Mouse (Mus musculus) intestine, embryonic 14.5 days (tissue): ENCODE measurements around the gene Ift43. TPM values are rescaled to one million over a fixed set of nuclear protein-coding genes. Genes with fewer than 3 reads are reported as not detected.

ENCODE experiments used
- ATAC-seq: fragments of 200-750 bp; cut with Nextera tagmentation; replicated peaks from 2 replicates; pipeline ENCODE4 v1.8.0; 2017; ENCODE audit warnings: low read depth, moderate number of reproducible peaks, moderate TSS enrichment, moderate library complexity; ENCODE audit not compliant: low FRiP score, low TSS enrichment
- DNase-seq: peaks from one replicate; pipeline ENCODE4 v3.0.0-alpha.2; 2018; ENCODE audit warnings: low spot score
- H3K27ac ChIP-seq: fragments of 300-500 bp; sonication (generic); 2 replicates; pipeline ENCODE4 v1.5.1; 2014; ENCODE audit warnings: low read depth, mild to moderate bottlenecking, control low read depth
- H3K27me3 ChIP-seq: fragments of 300-500 bp; sonication (generic); replicated peaks from 2 replicates; pipeline ENCODE4 v1.6.1; 2014; ENCODE audit warnings: low read length, control low read depth; ENCODE audit not compliant: control insufficient read depth, insufficient read depth
- H3K36me3 ChIP-seq: fragments of 300-500 bp; sonication (generic); 2 replicates; pipeline ENCODE4 v1.6.1; 2014; ENCODE audit warnings: low read length, control low read depth; ENCODE audit not compliant: control insufficient read depth, insufficient read depth
- H3K4me1 ChIP-seq: fragments of 300-500 bp; sonication (generic); replicated peaks from 2 replicates; pipeline ENCODE4 v1.6.1; 2014; ENCODE audit warnings: low read length, control low read depth, mixed read lengths; ENCODE audit not compliant: control insufficient read depth, insufficient read depth
- H3K4me2 ChIP-seq: fragments of 300-500 bp; sonication (generic); 2 replicates; pipeline ENCODE4 v1.6.1; 2014; ENCODE audit warnings: low read length
- H3K4me3 ChIP-seq: fragments of 300-500 bp; sonication (generic); 2 replicates; pipeline ENCODE4 v1.5.1; 2014; ENCODE audit warnings: low read depth, low read length, control low read depth, mixed read lengths
- H3K9ac ChIP-seq: fragments of 300-500 bp; sonication (generic); 2 replicates; pipeline ENCODE4 v1.6.1; 2014; ENCODE audit warnings: mild to moderate bottlenecking, low read length
- H3K9me3 ChIP-seq: fragments of 300-500 bp; sonication (generic); 2 replicates; pipeline ENCODE4 v1.6.1; 2016; ENCODE audit warnings: low read length, control low read depth; ENCODE audit not compliant: control insufficient read depth
- WGBS: fragments of 180-500 bp; shearing (Covaris S2); extraction: QIAGEN DNeasy Blood & Tissue Kit; methylation state at CpG from one replicate; pipeline ENCODE4 v1.1.7; 2014; 5-methylcytosine and 5-hydroxymethylcytosine counted together
- polyA plus RNA-seq: library from polyadenylated mRNA; unstranded; fragments of >200 nt; fragmentation: Nextera tagmentation; extraction: Ambion mirVana; gene quantifications from 2 replicates; pipeline ENCODE4 v1.2.1, GENCODE M21; 2014

The Ift43 gene
- polyA plus RNA-seq, 1 experiment from 2014 or later, result 81.5 TPM

DNA sequence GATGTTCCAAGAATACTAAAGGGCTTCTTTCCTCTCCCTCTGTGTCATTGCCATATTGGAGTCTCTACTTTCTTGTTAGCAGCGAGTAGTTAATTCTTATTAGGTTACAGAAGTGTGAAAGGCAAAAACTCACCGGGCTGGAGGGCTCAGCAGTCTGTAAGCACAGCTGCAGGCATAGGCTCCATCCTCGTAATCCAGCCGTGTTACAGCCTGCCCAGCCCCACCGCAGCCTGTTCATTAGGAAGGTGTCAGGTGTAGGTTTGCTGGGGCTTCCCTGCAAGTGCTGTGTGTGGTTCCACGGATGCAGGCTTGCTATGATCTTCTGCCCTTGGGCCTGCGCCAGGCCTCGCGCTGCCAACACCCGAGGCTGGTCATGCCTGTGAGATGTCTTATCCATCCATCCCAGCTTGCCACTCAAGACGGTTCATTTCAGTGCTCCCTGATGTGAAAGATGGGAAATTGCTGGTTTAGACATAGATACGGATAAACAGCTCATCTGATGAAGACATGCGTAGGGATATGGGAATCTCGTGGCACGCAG lies 34.0 kb downstream of the Ift43 start:
- H3K9me3 ChIP-seq, result no peaks in the 10 kb centered on the region
- H3K36me3 ChIP-seq, result no peaks in the 10 kb centered on the region; the same call in 1 of the 2 replicates
- WGBS, result 88% methylated on average over 15 of the region's 15 CpGs
- no peak overlapping the region for H3K27ac ChIP-seq
- no peak overlapping the region for H3K4me2 ChIP-seq
- no peaks in the 10 kb centered on the region for H3K27me3 ChIP-seq
- H3K9ac ChIP-seq, result no peak overlapping the region
- DNase-seq, result no peak
- ATAC-seq, result no peak
- no peak overlapping the region for H3K4me3 ChIP-seq
- no peaks in the 10 kb centered on the region for H3K4me1 ChIP-seq

DNA sequence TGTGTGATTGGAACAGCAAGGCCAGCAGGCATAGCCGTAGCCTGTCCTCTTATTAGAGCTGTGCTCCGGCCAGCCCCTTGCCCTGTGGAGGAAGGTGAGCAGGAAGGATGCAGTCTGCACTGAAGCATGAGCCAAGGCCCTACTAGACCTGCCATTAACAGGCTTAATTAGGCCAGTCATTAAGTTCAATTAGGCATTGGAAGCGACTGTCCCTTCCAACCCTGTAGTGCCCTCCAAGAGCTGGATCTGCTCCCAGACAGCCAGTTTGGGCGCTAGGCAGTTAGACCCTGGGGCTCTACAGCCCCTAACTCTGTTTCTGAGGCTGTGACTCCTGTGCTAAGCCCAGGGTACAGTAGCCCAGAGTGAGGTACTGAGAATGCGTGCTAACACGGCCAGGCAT lies 41.7 kb downstream of the Ift43 start:
- Histone ChIP-seq H3K9ac (no peak overlapping the region), H3K27me3 (no peaks in the 10 kb centered on the region), H3K4me1 (no peaks in the 10 kb centered on the region), H3K4me2 (no peak overlapping the region), H3K9me3 (no peaks in the 10 kb centered on the region), H3K27ac (no peak overlapping the region), H3K4me3 (no peak overlapping the region), H3K36me3 (no peaks in the 10 kb centered on the region)
- DNase-seq (no peak), ATAC-seq (no peak)
- WGBS, result 84% methylated on average over 6 of the region's 6 CpGs

GRCm38 (mm10) chr12:86128122-86128521 lies 45.8 kb downstream of the Ift43 start:
- Histone ChIP-seq H3K9me3 (no peaks in the 10 kb centered on the region), H3K27me3 (no peaks in the 10 kb centered on the region), H3K4me1 (no peaks in the 10 kb centered on the region), H3K27ac (no peak overlapping the region), H3K4me3 (no peak overlapping the region), H3K9ac (no peak overlapping the region), H3K36me3 (no peaks in the 10 kb centered on the region), H3K4me2 (no peak overlapping the region)
- no peak for ATAC-seq
- no peak for DNase-seq
- 32% methylated on average over 6 of the region's 6 CpGs for WGBS

- Histone ChIP-seq H3K4me1 (no peaks in the 10 kb centered on the region), H3K36me3 (no peaks in the 10 kb centered on the region), H3K4me3 (no peak overlapping the region), H3K9me3 (no peaks in the 10 kb centered on the region), H3K4me2 (no peak overlapping the region), H3K9ac (no peak overlapping the region), H3K27me3 (no peaks in the 10 kb centered on the region), H3K27ac (no peak overlapping the region)
- DNase-seq, result no peak
- WGBS, result 91% methylated on average over 8 of the region's 8 CpGs
- ATAC-seq, result no peak
These were observed 46.7 kb downstream of the Ift43 start for GRCm38 (mm10) chr12:86129005-86129404.

DNA sequence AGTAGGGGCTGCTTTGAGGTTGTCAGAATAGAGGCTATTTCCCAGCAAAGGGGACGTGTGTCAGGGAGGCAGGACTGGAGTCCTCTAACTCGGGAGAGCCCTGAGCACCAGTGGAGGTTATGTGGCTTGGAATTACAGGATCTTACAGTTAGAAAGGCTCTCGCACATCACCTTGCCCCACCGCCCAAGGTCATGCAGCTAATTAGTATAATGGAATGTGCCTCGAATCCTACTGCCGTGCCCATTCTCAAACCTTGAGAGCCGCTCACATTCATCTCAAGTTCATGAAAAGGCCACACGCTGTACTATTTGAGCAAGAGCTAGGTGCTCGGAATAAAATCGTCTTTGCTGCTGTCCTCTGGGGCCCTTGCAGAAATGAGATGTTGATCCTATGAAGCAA lies 47.4 kb downstream of the Ift43 start:
- no peaks in the 10 kb centered on the region for H3K4me1 ChIP-seq
- no peaks in the 10 kb centered on the region for H3K27me3 ChIP-seq
- no peaks in the 10 kb centered on the region for H3K36me3 ChIP-seq
- no peak overlapping the region for H3K4me3 ChIP-seq
- DNase-seq, result no peak
- ATAC-seq, result no peak
- H3K4me2 ChIP-seq, result no peak overlapping the region
- no peak overlapping the region for H3K27ac ChIP-seq
- H3K9ac ChIP-seq, result no peak overlapping the region
- no peaks in the 10 kb centered on the region for H3K9me3 ChIP-seq
- 67% methylated on average over 10 of the region's 10 CpGs for WGBS

- H3K9me3 ChIP-seq, result no peaks in the 10 kb centered on the region
- H3K27me3 ChIP-seq, result no peaks in the 10 kb centered on the region
- no peak overlapping the region for H3K9ac ChIP-seq
- no peak overlapping the region for H3K4me3 ChIP-seq
- H3K4me2 ChIP-seq, result no peak overlapping the region
- no peaks in the 10 kb centered on the region for H3K36me3 ChIP-seq
- H3K27ac ChIP-seq, result no peak overlapping the region
- 30% methylated on average over 2 of the region's 2 CpGs for WGBS
- ATAC-seq (no peak), DNase-seq (peak; percentile 74)
- H3K4me1 ChIP-seq, result no peaks in the 10 kb centered on the region
These were observed 50.5 kb downstream of the Ift43 start for GRCm38 (mm10) chr12:86132799-86133198.

DNA sequence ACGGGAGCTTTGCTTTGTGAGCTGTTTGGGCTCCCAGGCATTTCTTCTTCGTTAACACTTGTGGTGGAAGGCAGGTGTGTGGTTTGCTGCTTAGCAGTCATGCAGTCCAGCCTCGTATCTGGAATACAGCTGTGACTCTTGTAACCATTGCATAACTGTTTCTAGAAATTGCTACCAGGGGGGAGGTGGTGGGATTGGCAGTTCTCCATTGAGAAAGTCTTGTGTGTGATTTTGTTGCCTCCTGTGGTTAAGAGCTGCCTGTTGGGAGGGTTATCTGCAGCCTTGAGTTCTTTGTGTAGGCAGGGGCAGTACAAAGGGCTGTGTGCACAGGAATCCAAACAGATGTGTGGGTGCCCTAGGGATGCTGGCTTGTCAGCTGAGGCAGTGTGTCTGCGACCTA lies 53.4 kb downstream of the Ift43 start:
- no peak overlapping the region for H3K4me2 ChIP-seq
- WGBS, result 91% methylated on average over 4 of the region's 4 CpGs
- no peaks in the 10 kb centered on the region for H3K36me3 ChIP-seq
- no peak overlapping the region for H3K4me3 ChIP-seq
- DNase-seq (no peak), ATAC-seq (no peak)
- H3K4me1 ChIP-seq, result no peaks in the 10 kb centered on the region
- no peaks in the 10 kb centered on the region for H3K27me3 ChIP-seq
- no peak overlapping the region for H3K27ac ChIP-seq
- H3K9ac ChIP-seq, result no peak overlapping the region
- H3K9me3 ChIP-seq, result no peaks in the 10 kb centered on the region

DNA sequence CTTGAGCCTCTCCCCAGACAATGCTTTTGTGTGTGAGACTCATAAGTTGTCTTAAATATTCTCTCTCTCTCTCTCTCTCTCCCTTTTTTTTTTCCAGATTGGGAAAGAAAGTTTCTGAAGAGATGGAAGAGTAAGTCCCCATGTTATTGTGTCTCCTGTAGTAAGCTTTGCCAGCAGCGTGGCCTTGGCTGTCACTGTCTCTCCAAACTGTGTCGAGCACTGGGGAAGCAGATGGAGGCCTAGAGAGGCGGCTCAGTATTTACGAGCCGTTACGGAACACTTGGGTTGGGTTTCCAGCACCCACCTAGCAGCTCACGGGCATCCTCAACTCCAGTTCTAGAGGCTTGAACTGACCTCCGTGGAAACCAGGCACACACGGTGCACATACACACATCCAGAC lies 56.4 kb downstream of the Ift43 start:
- no peak overlapping the region for H3K4me3 ChIP-seq
- no peaks in the 10 kb centered on the region for H3K27me3 ChIP-seq
- H3K4me2 ChIP-seq, result no peak overlapping the region
- H3K27ac ChIP-seq, result no peak overlapping the region
- DNase-seq, result no peak
- H3K4me1 ChIP-seq, result no peaks in the 10 kb centered on the region
- no peaks in the 10 kb centered on the region for H3K9me3 ChIP-seq
- ATAC-seq, result no peak
- no peak overlapping the region for H3K9ac ChIP-seq
- peaks cover 5% of the 10 kb centered on the region; the same call in 1 of the 2 replicates for H3K36me3 ChIP-seq
- 87% methylated on average over 9 of the region's 9 CpGs for WGBS

GRCm38 (mm10) chr12:86142389-86142788 lies 60.0 kb downstream of the Ift43 start:
- H3K27me3 ChIP-seq, result no peaks in the 10 kb centered on the region
- H3K9me3 ChIP-seq, result no peaks in the 10 kb centered on the region
- H3K4me2 ChIP-seq, result no peak overlapping the region
- ATAC-seq (no peak), DNase-seq (no peak)
- H3K27ac ChIP-seq, result no peak overlapping the region
- H3K4me1 ChIP-seq, result no peaks in the 10 kb centered on the region
- no peak overlapping the region for H3K4me3 ChIP-seq
- H3K36me3 ChIP-seq, result peaks cover 12% of the 10 kb centered on the region; the same call in 1 of the 2 replicates
- 76% methylated on average over 1 of the region's 1 CpGs for WGBS
- no peak overlapping the region for H3K9ac ChIP-seq
